Mouse (Mus musculus): Measurements from ENCODE around the gene Klf13. TPM values are rescaled to one million over a fixed set of nuclear protein-coding genes. Genes with fewer than 3 reads are reported as not detected.
A peak's percentile ranks its signal among the peaks of the same experiment; 100 is the strongest.

Klf13 gene
- total RNA-seq, 2 experiments from 2014 or later: 56.6 to 59.6 TPM

DNA sequence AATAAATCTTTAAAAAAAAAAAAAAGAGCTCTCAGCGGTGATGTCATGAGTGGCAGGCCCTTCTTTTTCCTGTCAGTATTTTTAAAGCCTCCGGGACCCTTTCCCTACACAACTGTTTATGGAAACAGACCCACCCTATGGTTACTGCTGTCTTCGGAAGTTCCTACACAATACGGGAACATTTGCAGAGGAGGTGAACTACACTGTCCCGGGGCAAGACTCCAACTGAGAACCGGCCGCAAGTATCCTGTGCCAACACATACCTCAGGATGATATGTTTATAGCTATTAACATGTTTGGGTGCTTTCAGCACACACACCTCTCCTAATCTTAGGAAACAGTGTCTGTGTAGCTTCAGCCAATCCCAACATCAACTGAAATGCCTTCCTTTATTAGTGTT is 53.7 kb downstream of the Klf13 start:
- intact Hi-C loops (cut with DNase I): no loop called here

DNA sequence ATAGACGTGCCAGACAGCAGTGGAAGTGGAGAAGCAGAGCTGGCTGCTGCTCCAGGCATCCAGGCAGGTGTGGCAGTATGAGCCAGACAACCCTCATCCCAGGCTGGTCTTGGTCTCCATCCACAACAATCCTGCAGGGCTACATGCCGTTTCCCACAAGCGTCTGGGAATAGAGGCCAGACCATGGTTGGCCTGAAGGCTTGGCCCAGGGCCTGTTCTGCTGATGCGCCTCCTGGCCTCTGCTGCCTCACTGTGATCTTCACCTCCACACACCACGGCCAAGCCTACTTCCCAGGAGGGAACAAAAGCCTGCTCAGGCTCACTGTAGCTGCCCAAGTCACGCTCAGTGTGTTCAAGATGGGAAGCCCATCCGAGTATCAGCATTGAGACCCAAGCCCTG is 56.0 kb downstream of the Klf13 start:
- DNase-seq: peak; percentile 63
- H3K4me3 ChIP-seq: no peak overlapping the region
- no peak for TF ChIP-seq CTCF (IDR thresholded peaks at IDR 0.05)
- peak overlapping the region; percentile 44 for H3K27ac ChIP-seq
- intact Hi-C loops (cut with DNase I): no loop called here

More for the DNA sequence above, 53.7 kb downstream of the Klf13 start:
- no peak for DNase-seq
- H3K27ac ChIP-seq: peak overlapping the region; percentile 84
- no peak overlapping the region for H3K4me3 ChIP-seq
- no peak for TF ChIP-seq CTCF (IDR thresholded peaks at IDR 0.05)

DNA sequence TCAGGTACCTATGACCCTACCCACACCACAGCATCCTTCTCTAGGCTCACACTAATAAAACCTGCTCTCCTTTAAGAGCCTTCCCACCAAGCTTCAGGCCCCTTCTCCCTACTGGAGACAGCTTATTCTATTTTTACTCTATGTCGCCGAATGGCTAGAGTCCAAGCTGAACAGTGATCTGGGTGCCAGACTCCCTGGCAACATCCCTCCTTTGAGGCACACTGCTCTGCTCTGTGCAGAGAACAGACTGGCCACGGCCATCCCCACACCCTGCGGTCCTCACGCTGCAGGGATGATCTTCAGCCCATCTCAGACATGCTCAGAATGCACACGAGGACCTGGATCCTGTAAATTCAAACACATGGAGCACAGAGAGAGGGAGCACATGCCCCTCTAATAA is 59.1 kb downstream of the Klf13 start:
- TF ChIP-seq CTCF (IDR thresholded peaks at IDR 0.05): no peak
- Histone ChIP-seq H3K27ac (peak overlapping the region; percentile 88), H3K4me3 (0 out of 2 replicates have a peak overlapping the region, but pooled peaks have one; percentile 23)
- intact Hi-C loops (cut with DNase I): no loop called here
- DNase-seq: peak; percentile 80

DNA sequence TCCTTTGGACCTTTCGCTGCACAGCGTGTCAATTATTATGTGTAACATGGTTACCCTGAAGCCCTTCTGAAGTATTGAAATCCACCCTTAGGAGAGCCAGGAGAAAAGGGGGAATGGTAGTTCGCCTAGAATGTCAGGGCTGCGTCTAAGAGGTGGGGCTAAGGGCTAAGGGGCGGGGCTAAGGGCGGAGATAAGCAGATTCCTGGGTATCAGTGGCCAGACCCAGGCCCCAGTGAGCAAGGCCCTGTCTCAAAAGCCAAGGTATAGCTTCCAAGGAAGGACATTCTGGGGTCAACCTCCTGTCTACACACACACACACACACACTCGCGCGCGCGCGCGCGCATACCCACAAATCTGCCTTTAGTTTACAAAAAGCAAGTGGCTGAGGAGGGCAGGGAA is 61.1 kb downstream of the Klf13 start:
- H3K4me3 ChIP-seq: no peak overlapping the region
- DNase-seq: no peak
- no peak for TF ChIP-seq CTCF (IDR thresholded peaks at IDR 0.05)
- peak overlapping the region; percentile 88 for H3K27ac ChIP-seq
- intact Hi-C loops (cut with DNase I): no loop called here

DNA sequence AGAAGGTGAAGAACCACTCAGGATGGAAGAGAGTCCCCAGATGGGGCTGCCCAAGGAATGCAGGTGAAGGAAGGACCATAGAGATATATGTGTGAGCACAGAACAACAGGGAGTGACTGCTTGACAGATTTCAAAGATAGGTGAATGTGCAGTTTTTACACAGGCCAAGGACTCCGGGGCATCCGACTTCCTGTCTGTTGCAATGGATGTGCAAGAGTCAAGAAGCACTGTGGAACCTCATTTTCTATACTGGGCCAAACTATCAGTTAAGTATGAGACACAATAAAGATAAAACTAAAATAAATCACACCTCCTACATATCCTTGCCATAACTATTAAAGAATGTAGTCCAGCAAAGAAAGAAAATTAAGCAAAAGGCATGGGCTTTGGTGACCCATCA is 62.1 kb downstream of the Klf13 start:
- TF ChIP-seq CTCF (IDR thresholded peaks at IDR 0.05): no peak
- no peak for DNase-seq
- Histone ChIP-seq H3K4me3 (no peak overlapping the region), H3K27ac (peak overlapping the region; percentile 12; the same call in 1 of the 2 replicates)
- intact Hi-C loops (cut with DNase I): no loop called here

DNA sequence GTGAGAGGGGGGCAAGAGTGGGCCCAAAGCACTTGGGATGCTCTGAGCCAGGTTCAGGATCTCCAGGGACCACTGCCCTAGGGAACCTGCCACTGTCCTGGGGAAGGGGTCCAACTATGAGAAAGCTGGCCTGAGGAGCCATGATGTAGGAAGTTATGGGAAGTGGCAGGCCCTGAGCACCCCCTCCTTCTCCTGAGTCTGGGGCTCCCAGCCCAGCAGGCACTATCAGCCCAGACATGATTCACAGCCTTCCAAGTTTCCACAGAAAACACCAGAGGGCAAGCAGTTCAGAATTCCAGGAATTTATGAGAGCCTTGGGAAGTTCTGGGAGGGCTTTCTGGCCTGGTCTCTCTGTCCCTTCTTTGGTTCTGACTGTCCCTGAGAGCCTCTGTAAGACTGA is 63.0 kb downstream of the Klf13 start:
- no peak for DNase-seq
- no peak for TF ChIP-seq CTCF (IDR thresholded peaks at IDR 0.05)
- Histone ChIP-seq H3K27ac (peak overlapping the region; percentile 63), H3K4me3 (no peak overlapping the region)
- intact Hi-C loops (cut with DNase I): no loop called here

DNA sequence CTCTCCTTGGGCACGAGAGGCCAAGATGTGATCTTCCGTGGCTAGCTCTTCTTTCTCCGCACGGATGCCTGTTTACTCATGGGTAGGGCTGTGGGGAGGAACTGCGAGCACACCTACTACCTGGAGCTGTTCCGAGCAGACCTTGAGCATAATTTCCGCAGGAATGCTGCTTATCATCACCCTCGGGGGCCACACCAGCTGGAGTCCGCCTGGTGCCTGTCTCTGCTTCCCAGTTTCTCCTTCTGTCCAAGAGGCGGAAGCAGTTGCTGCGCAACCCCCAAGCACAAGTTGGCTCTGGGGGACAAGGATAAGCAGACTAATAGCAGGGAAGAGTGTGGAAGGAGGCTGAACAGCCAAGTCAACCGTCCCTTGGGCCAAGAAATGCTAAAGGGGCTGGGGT is 64.8 kb downstream of the Klf13 start:
- DNase-seq: no peak
- no peak overlapping the region for H3K27ac ChIP-seq
- H3K4me3 ChIP-seq: no peak overlapping the region
- no peak for TF ChIP-seq CTCF (IDR thresholded peaks at IDR 0.05)
- intact Hi-C loops (cut with DNase I): no loop called here

DNA sequence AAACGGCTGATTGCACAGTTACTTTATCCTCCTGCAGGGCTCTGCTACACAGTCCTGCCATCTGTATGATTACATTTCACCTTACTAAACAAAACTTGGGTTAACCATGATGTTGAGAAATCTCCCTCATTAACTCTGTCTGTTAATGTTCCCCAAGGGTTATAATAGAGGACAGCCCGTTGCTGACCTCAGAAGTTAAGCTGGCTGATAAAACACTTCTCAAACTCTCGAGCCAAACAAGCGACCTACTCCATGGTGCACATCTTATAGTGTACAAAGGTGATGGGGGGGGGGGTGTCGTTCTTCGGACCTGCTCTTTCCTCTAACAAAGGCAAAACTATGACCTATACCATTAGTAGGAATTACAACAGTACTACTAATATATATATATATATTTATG is 67.0 kb downstream of the Klf13 start:
- intact Hi-C loops (cut with DNase I): no loop called here
- no peak for TF ChIP-seq CTCF (IDR thresholded peaks at IDR 0.05)
- no peak overlapping the region for H3K27ac ChIP-seq
- DNase-seq: no peak
- no peak overlapping the region for H3K4me3 ChIP-seq

DNA sequence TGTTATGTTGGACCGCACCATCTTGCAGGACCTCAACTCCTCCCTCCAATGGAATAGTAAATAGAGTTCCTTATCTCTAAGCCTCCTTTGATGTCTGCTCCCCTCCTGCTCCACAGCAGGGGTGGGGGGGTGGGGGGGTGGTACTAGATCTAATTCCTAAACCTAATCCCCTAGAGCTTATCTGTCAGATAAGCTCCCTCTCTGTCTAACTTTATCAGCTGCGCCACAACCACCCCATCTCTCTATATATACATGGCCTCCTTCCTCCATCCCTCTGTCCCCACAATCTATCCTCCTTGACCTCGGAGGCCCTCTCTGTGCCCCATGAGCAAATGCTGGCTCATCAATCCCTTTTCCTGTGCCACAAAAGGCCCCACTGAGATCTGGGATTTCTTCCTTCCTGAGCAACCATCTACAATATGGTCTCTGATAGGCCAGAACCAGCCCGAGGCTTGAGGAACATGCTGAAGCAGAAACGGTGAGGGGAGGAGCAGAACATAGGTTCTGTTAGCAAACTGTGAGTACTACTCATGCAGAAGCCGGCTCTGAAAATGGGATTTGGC is 70.3 kb downstream of the Klf13 start:
- DNase-seq: no peak
- Histone ChIP-seq H3K4me3 (no peak overlapping the region), H3K27ac (no peak overlapping the region)
- no peak for TF ChIP-seq CTCF (IDR thresholded peaks at IDR 0.05)
- intact Hi-C loops (cut with DNase I): no loop called here

DNA sequence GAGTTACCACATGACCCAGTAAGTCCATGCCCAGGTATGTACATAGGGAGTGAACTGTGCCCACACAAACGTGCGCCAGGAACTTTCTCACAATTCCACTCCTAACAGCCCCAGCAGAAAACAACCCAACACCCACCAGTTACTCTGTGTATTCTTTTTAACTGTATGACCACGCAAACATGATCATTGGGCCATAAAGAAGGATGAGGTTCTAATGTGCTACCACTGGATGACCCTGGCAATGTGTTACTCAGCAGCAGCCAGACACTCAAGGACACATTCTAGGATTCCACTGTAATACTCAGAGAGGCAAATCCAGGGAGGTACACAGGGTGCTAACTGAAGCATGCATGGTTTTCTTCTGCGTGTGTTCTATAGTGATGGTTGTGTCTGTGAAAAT is 72.8 kb downstream of the Klf13 start:
- no peak for DNase-seq
- Histone ChIP-seq H3K4me3 (no peak overlapping the region), H3K27ac (no peak overlapping the region)
- no peak for TF ChIP-seq CTCF (IDR thresholded peaks at IDR 0.05)
- intact Hi-C loops (cut with DNase I): no loop called here

DNA sequence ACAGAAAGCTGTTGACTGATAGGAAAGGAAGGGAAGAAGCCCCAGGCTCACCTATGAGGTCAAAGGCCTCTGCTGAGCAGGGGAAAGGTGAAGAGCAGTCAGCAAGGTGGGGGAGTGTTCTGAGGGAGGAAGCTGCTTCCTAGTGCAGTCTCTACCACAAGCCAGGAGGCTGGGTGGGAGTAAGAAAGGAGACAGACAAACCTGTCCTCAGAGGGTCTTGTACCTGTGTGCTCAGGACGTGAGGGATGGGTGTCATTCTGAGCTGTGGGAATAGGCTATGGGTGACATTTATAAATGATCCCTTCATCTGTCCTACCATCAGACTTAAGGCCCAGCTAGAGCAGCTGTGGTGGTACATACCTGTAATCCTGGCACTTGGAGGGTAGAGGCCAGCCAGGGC is 75.7 kb downstream of the Klf13 start:
- no peak for DNase-seq
- no peak overlapping the region for H3K27ac ChIP-seq
- no peak overlapping the region for H3K4me3 ChIP-seq
- intact Hi-C loops (cut with DNase I): no loop called here
- TF ChIP-seq CTCF (IDR thresholded peaks at IDR 0.05): no peak

DNA sequence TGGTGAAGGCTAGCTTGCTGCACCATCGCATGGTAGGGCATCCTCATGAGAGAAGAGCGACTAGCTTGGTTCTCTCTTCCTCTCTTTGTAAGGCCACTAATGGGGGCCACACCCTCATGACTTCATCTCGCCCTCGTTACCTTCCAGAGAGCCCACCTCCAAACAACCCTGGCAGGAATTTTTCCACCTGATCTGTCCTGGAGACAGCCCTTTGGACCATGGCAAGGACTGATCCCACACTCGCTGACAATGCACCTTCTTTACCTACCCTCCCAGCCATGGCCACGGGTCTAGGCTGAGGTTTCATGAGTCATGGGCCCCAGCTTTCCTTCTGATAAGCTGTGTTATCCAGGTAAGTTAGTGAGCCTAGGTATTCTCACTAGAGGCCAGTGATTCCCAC is 77.6 kb downstream of the Klf13 start:
- intact Hi-C loops (cut with DNase I): no loop called here
- H3K4me3 ChIP-seq: no peak overlapping the region
- no peak for TF ChIP-seq CTCF (IDR thresholded peaks at IDR 0.05)
- no peak overlapping the region for H3K27ac ChIP-seq
- DNase-seq: no peak

DNA sequence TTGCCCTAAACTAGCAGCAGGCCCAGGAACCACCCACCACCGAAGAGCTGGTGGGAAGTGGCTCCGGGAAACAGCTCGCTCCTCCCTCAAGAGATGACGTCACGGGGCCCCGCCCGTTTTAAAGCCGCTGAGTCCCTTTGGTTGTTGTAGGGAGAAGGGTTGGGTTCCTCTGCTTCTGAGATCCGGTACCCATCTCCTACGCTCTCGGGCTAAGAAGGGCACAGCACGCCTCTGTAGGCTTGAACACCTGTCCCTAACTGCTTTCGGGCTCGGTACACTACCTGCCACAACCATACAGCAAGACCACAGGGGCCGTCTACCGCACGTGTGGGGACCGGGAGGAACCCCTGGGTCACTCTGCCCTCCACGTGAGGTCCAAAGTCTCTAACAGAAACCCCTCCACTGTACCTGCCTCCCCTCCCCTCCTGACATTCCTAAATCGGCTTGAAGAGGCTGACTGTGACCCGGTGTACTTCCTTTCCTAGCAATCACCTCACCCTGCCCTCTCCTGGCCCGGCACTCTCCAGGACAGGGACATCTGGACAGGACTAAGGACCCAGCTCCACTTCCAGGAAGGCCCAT is 80.1 kb downstream of the Klf13 start:
- no peak; the same call in 1 of the 2 replicates for TF ChIP-seq CTCF (IDR thresholded peaks at IDR 0.05)
- peak; percentile 95 for DNase-seq
- Histone ChIP-seq H3K27ac (peak overlapping the region; percentile 94), H3K4me3 (peak overlapping the region; percentile 75)
- intact Hi-C loops (cut with DNase I): loop anchor here (1.0 to 10.0 kb wide), 4 partner anchors 39 to 296 kb away; partner anchors contain the start of gene Trpm1

All from gastrocnemius, adult 2 months (tissue).